Mouse (Mus musculus) spleen, adult 2 months (tissue): ENCODE results near the gene Psmd9.

ENCODE experiments used
- CTCF ChIP-seq: fragments of 200-500 bp; IDR thresholded peaks from 2 replicates; pipeline ENCODE4 v1.5.1; 2011; ENCODE audit warnings: mild to moderate bottlenecking, inconsistent platforms; ENCODE audit not compliant: insufficient read depth, insufficient read length, insufficient replicate concordance; ENCODE audit errors: extremely low read depth
- POLR2A ChIP-seq: fragments of 200-500 bp; IDR thresholded peaks from 2 replicates; pipeline ENCODE4 v1.6.1; 2011; ENCODE audit warnings: low read depth, low read length, inconsistent platforms

GRCm38 (mm10) chr5:123258990-123259389 is 89.8 kb downstream of the Psmd9 start:
- TF ChIP-seq POLR2A (no peak), CTCF (peak; percentile 55; the same call in 1 of the 2 replicates)
